Mouse (Mus musculus): ENCODE measurements at regions not wholly inside any gene's neighbourhood (a gene's known extent, or its start where the extent isn't known, plus 50 kb on each side); places are given as distances from the start of the nearest gene placed in this dataset.

- DNase-seq (ENCODE audit: low spot score in 2 of 2), result no peak
These were observed 75.1 kb upstream of the Atp2b1 start for GRCm38 (mm10) chr10:98838926-98839679.

DNA sequence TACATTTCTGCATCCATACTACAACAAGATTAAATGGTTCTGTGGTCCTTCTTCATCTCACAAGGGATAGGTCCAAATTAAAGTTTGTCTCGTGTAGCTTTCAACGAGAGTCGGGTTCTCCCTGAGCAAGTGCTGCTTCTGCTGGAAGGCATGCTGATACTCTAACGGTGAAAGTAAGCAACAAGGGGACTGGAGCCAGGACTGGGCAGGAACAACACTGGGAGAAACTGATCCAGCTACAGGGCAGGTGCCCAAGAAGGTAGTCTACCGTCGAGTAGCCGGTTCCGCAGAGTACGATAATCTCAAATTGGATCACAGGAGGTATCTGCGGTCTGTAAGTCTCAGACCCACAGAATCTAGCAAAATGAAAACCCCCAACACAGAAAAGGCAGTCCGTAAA lies 74.2 kb upstream of the Atp2b1 start:
- DNase-seq (ENCODE audit: low spot score in 2 of 2), result no peak

DNA sequence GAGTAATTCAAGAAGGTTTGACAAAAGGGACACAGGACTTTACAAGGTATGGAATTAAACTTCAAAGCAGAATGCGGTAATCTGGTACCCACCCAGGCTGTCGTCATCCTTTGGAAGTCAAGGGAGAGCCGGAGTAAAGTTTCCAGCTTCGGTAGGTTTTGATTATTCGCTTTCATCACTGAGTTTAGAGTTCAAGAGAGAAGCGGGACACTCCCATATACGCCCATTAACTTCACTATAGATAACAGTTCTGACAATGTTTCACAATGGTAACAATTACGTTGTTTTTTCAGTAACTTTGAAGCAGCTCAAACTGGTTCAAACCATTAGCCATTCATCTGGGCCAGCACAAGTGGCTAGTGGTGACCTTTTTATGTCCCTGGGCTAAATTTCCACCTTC lies 73.8 kb upstream of the Atp2b1 start:
- no peak for DNase-seq (ENCODE audit: low spot score in 2 of 2)

DNA sequence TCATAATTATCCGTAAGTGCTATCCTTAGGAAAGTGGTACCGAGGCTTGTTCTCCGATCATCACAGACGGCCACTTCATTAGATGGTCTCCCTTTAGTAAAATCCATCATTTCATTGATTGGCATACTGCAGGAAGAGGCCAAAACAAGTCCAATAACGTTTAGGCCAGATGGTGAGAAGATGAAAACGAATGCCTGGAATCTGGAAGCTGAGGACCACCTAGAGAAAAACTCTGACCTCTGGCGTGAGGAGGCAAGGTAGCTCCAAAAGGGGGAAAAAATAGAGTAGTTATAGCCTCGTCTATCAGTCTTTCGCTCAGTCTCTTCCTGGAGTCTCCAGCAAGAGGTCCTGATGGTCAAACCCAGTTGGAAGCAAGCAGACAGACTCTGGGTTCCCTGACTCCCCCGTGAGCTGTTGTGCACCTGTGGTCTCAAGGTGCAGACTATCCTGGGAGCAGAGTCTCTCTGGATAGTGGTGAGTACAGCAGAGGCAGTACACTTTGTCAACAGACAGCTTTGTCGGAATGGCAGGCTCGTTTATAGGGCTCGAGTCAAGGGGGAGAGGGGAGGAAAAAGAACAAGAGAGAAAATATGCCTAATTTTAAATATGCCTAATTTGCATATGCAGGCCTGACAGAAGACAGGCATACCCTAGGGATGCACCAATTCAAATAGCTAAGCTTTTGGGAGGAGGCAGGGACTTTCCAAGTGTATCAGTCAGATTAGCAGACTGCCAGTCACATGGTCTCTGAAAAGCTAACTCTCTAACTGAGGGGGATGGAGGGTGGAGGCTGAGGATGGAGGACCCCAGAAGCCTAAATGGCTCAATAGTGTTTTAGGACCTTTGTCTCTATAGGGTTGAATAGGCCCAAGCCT lies 73.0 kb upstream of the Atp2b1 start:
- DNase-seq (ENCODE audit: low spot score in 2 of 2), result no peak

- DNase-seq (ENCODE audit: low spot score in 2 of 2), result no peak
These were observed 72.3 kb upstream of the Atp2b1 start for GRCm38 (mm10) chr10:98841860-98842259.

DNA sequence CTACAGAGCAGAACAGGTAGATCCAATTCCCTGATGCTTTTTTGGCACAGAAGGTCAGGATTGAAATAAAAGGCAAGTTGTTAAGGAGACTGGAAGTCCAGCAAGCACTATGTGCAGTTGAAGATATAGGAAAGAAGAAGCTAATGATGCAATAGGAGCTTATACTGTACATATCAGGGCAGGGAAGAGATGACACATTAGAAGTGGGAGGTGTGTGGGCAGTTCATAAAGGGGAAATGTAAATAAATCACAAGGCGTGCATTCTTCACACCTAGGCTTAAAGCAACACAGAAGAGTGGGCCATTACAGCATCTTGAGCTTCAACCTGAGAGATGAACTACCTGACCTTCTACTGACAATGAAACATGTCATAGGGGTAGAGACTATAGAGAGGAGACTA lies 71.5 kb upstream of the Atp2b1 start:
- no peak for DNase-seq (ENCODE audit: low spot score in 2 of 2)

DNA sequence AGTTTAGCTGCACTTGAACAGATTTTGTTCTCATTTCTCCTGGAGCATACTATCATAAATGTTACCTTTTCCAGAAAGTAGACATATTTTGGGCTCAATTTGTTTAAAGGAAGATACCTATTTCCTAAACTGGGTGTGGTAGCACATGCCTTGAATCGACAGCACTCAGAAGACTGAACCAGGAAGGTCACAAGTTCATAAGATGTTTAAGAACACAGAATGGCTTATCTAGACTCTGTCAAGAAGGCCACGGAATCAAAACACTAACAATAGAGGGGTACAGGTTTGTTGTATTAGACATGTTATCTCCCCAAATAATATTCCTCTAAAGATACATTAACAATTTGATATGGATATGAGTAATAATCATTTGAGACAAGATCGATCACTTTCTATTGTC lies 64.4 kb upstream of the Atp2b1 start:
- DNase-seq (ENCODE audit: low spot score in 2 of 2), result no peak

- no peak for DNase-seq (ENCODE audit: low spot score in 2 of 2)
These were observed 56.8 kb upstream of the Atp2b1 start for GRCm38 (mm10) chr10:98857395-98857794.

DNA sequence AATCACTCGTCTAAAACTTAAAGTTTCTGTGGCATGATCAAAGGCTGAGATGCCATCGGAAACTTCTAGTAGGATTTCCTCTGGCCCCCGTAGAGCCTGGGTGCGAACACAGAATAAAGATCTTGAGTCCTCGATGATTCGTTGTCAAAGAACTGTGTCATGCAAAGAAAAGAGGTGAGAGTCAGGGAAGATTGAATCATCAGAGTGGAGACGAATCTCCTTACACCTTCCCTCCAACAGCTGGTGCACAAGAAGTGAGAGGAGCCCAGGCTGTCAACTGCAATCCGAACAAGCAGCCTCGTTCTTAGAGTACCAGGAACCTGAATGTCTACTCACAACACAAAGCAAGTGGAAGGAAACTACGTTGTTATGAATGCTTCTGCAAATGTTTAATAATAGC lies 52.7 kb upstream of the Atp2b1 start:
- no peak for DNase-seq (ENCODE audit: low spot score in 2 of 2)

DNA sequence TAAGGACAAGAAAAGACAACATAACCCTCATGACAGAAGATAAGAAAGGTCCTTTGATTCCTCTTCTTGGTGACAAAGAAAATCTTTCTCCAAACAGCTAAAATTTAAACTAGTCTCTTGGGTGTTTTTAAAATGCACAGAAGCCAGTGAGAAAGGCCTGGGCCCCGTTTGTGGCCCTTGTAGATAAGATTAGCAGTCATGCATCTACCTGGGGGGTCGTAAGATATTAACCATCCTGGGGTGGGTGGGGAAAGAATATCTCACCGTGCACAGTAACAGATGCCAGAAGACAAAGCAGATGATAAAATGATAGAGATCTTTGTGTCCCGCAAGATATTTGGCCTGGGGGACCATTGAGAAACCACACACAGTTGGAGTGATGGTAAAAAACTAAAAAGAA lies 51.5 kb upstream of the Atp2b1 start:
- no peak for DNase-seq (ENCODE audit: low spot score in 2 of 2)

DNA sequence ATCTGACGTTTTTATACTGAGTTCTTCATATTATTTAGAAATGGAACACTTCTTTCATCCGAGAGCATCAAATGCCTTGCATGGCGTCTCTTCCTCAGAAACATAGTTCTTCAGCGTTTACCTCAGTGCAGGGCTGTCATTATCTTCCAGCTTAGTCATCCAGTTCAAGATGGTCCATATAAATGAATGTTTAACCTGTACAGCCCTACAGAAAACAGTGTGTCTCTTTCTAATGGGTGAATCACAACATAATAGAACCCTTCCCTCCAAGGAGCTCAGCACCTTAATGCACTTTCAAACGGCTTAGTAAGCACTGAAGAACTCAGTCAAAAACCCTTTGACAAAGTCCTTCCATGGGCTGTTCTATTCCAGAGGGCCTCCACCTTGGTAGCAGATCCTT lies 49.8 kb upstream of the Atp2b1 start:
- no peak for DNase-seq (ENCODE audit: low spot score in 2 of 2)

All from spleen, postnatal 4 days (tissue).